Mouse (Mus musculus): ENCODE results near the gene Zp3. TPM values are rescaled to one million over a fixed set of nuclear protein-coding genes. Genes with fewer than 3 reads are reported as not detected.

The Zp3 gene
- total RNA-seq, 2 experiments from 2014 or later = not detected

Other genes starting within 250 kb of the Zp3 start
- gene Tmem120a, start 235.7 kb upstream of the Zp3 start, total RNA-seq (2021) = 1 to 10 TPM; 3.8 to 5.2 TPM
- gene Styxl1, start 201.7 kb upstream of the Zp3 start, total RNA-seq (2021) = not detected
- gene Mdh2, start 201.6 kb upstream of the Zp3 start, total RNA-seq (2021) = 1,000 to 10,000 TPM; 1,031 to 1,199 TPM
- not detected for gene Srrm3, start 173.2 kb upstream of the Zp3 start, total RNA-seq (2021)
- 100 to 1,000 TPM; 257 to 459 TPM for gene Hspb1, start 92.2 kb upstream of the Zp3 start, total RNA-seq (2021)
- 100 to 1,000 TPM; 305 to 325 TPM for gene Ywhag, start 45.5 kb upstream of the Zp3 start, total RNA-seq (2021)
- gene Ssc4d, start 5.6 kb upstream of the Zp3 start, total RNA-seq (2021) = 1 to 10 TPM in 1 of 2 experiments, under 1 TPM in 1; 0.73 to 1.6 TPM
- gene Dtx2, start 14.7 kb downstream of the Zp3 start, total RNA-seq (2021) = 1 to 10 TPM; 6.7 to 7.5 TPM
- not detected for gene Upk3b, start 58.4 kb downstream of the Zp3 start, total RNA-seq (2021)
- under 1 TPM in 1 of 2 experiments, not detected in 1; 0.27 TPM for gene Upk3bl, start 74.4 kb downstream of the Zp3 start, total RNA-seq (2021)
- 10 to 100 TPM; 14.6 to 15.3 TPM for gene Rasa4, start 103.8 kb downstream of the Zp3 start, total RNA-seq (2021)
- gene Polr2j, start 136.5 kb downstream of the Zp3 start, total RNA-seq (2021) = 10 to 100 TPM; 52.9 to 66.0 TPM
- gene Lrwd1, start 156.0 kb downstream of the Zp3 start, total RNA-seq (2021) = 1 to 10 TPM; 4.0 to 4.3 TPM
- 1 to 10 TPM; 4.4 to 5.1 TPM for gene Alkbh4, start 156.0 kb downstream of the Zp3 start, total RNA-seq (2021)
- gene Orai2, start 190.6 kb downstream of the Zp3 start, total RNA-seq (2021) = 1 to 10 TPM; 2.7 to 3.2 TPM
- gene Prkrip1, start 218.9 kb downstream of the Zp3 start, total RNA-seq (2021) = 10 to 100 TPM; 24.2 to 25.1 TPM

All from gastrocnemius, postnatal 14 days (tissue).